15 mouse cellular contexts compared by ENCODE assay signal in the genomic region with DNA sequence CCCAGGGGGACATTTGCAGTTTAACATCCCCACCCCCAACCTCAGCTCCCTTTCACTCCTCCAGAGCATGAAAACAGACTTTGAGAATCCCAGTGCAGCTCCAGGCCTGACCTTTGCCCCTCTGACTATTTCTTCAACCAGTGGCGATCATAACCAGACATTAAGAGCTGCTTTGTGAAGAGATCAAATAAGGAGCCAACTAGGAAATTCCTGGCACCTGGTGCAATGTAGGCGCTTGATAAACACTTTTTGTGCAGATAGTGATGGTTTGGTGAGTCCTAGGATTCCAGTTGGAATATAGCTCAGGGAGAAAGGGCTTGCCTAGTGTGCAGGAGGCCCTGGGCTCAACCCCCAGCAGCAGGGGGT. TPM values are rescaled to one million over a fixed set of nuclear protein-coding genes. Genes with fewer than 3 reads are reported as not detected.
DNase-seq lines count a peak whose midpoint lies in the region; ATAC-seq lines count a peak whose summit lies in the region.
"Had no signal": no experiment of that assay in that cellular context is flagged by ENCODE, and none has a peak within 500 bp of the region (broad histone marks: within the 10 kb centered on the region; RNA-seq: fewer than 3 reads in every experiment).

No protein-coding gene starts in this region.

- peak overlapping the region; percentile 69; the same call in 1 of the 2 replicates for H3K27ac ChIP-seq in heart, embryonic 10.5 days
- no peak overlapping the region for H3K27ac ChIP-seq in heart, embryonic 12.5 days (ENCODE audit: poor library complexity, severe bottlenecking)
- peak overlapping the region; percentile 80 for H3K27ac ChIP-seq in midbrain, embryonic 10.5 days (replicated peaks)
- H3K27ac ChIP-seq in midbrain, embryonic 14.5 days (replicated peaks; ENCODE audit: low read depth, low read length) = no peak overlapping the region
- H3K27ac ChIP-seq in kidney, embryonic 15.5 days = peak overlapping the region; percentile 79
- H3K27ac ChIP-seq in stomach, embryonic 15.5 days = peak overlapping the region; percentile 63

- H3K27me3 ChIP-seq in heart, embryonic 10.5 days (ENCODE audit: insufficient read depth, poor library complexity, severe bottlenecking) = no peaks in the 10 kb centered on the region
- H3K27me3 ChIP-seq in heart, embryonic 12.5 days (replicated peaks) = no peaks in the 10 kb centered on the region
- H3K27me3 ChIP-seq in midbrain, embryonic 10.5 days (ENCODE audit: low read depth, poor library complexity, severe bottlenecking) = no peaks in the 10 kb centered on the region
- H3K27me3 ChIP-seq in midbrain, embryonic 14.5 days (ENCODE audit: control insufficient read depth, insufficient read depth, low read length) = no peaks in the 10 kb centered on the region
- peaks cover 10% of the 10 kb centered on the region; the same call in 1 of the 2 replicates for H3K27me3 ChIP-seq in kidney, embryonic 15.5 days
- no peaks in the 10 kb centered on the region for H3K27me3 ChIP-seq in stomach, embryonic 15.5 days (replicated peaks)

- H3K4me3 ChIP-seq in heart, embryonic 10.5 days = no peak overlapping the region
- H3K4me3 ChIP-seq in heart, embryonic 12.5 days = no peak overlapping the region
- peak overlapping the region; percentile 5; the same call in 1 of the 2 replicates for H3K4me3 ChIP-seq in midbrain, embryonic 10.5 days
- no peak overlapping the region for H3K4me3 ChIP-seq in midbrain, embryonic 14.5 days (replicated peaks; ENCODE audit: low read depth, low read length)
- no peak overlapping the region for H3K4me3 ChIP-seq in kidney, embryonic 15.5 days (replicated peaks)
- H3K4me3 ChIP-seq in stomach, embryonic 15.5 days (replicated peaks) = no peak overlapping the region
- H3K4me3 ChIP-seq: erythroblast, embryonic 14.5 days had no signal

- H3K9me3 ChIP-seq in heart, embryonic 10.5 days = no peaks in the 10 kb centered on the region
- H3K9me3 ChIP-seq in heart, embryonic 12.5 days (replicated peaks) = no peaks in the 10 kb centered on the region
- no peaks in the 10 kb centered on the region for H3K9me3 ChIP-seq in midbrain, embryonic 10.5 days (replicated peaks)
- H3K9me3 ChIP-seq in midbrain, embryonic 14.5 days (ENCODE audit: control insufficient read depth, low read length) = no peaks in the 10 kb centered on the region
- H3K9me3 ChIP-seq in kidney, embryonic 15.5 days (replicated peaks) = no peaks in the 10 kb centered on the region; the same call in 1 of the 2 replicates
- no peaks in the 10 kb centered on the region for H3K9me3 ChIP-seq in stomach, embryonic 15.5 days

- DNase-seq in heart, embryonic 10.5 days (ENCODE audit: low spot score) = no peak
- DNase-seq in midbrain, embryonic 10.5 days (ENCODE audit: low spot score) = peak; percentile 58
- DNase-seq in midbrain, embryonic 14.5 days = no peak
- DNase-seq in adrenal gland, postnatal 10 days = no peak
- DNase-seq in spleen, adult 18-20 months = no peak
- DNase-seq: cerebellum, adult 11-12 months; heart, postnatal 4 days; right cerebral cortex, adult 18-20 months; thymus, adult 2 months had no signal

- WGBS in heart, embryonic 10.5 days = 49% methylated on average over 2 of the region's 2 CpGs
- 53% methylated on average over 2 of the region's 2 CpGs for WGBS in heart, embryonic 12.5 days
- 28% methylated on average over 2 of the region's 2 CpGs for WGBS in midbrain, embryonic 10.5 days
- WGBS in midbrain, embryonic 14.5 days = 21% methylated on average over 2 of the region's 2 CpGs
- 18% methylated on average over 2 of the region's 2 CpGs for WGBS in kidney, embryonic 15.5 days
- 38% methylated on average over 2 of the region's 2 CpGs for WGBS in stomach, embryonic 15.5 days

- H3K36me3 ChIP-seq in heart, embryonic 10.5 days = no peaks in the 10 kb centered on the region
- H3K36me3 ChIP-seq in heart, embryonic 12.5 days = no peaks in the 10 kb centered on the region
- peaks cover 14% of the 10 kb centered on the region for H3K36me3 ChIP-seq in midbrain, embryonic 10.5 days
- 0 out of 2 replicates have a peak, but pooled peaks cover 2% of the 10 kb centered on the region for H3K36me3 ChIP-seq in midbrain, embryonic 14.5 days (ENCODE audit: control insufficient read depth, insufficient read depth, low read length)
- no peaks in the 10 kb centered on the region for H3K36me3 ChIP-seq in kidney, embryonic 15.5 days
- H3K36me3 ChIP-seq in stomach, embryonic 15.5 days = no peaks in the 10 kb centered on the region

- H3K4me2 ChIP-seq in heart, embryonic 12.5 days = no peak overlapping the region
- H3K4me2 ChIP-seq in midbrain, embryonic 14.5 days (ENCODE audit: low read length) = no peak overlapping the region
- peak overlapping the region; percentile 24; the same call in 1 of the 2 replicates for H3K4me2 ChIP-seq in kidney, embryonic 15.5 days
- H3K4me2 ChIP-seq in stomach, embryonic 15.5 days = no peak overlapping the region

- H3K4me1 ChIP-seq in heart, embryonic 10.5 days = peaks cover 37% of the 10 kb centered on the region
- H3K4me1 ChIP-seq in heart, embryonic 12.5 days (replicated peaks) = peaks cover 32% of the 10 kb centered on the region
- H3K4me1 ChIP-seq in midbrain, embryonic 10.5 days = peaks cover 86% of the 10 kb centered on the region
- H3K4me1 ChIP-seq in midbrain, embryonic 14.5 days (ENCODE audit: control insufficient read depth, insufficient read depth, low read length) = peaks cover 12% of the 10 kb centered on the region
- H3K4me1 ChIP-seq in kidney, embryonic 15.5 days = peaks cover 55% of the 10 kb centered on the region
- peaks cover 20% of the 10 kb centered on the region for H3K4me1 ChIP-seq in stomach, embryonic 15.5 days

- H3K9ac ChIP-seq in heart, embryonic 12.5 days = no peak overlapping the region
- H3K9ac ChIP-seq in midbrain, embryonic 14.5 days (replicated peaks; ENCODE audit: low read length) = no peak overlapping the region
- H3K9ac ChIP-seq in kidney, embryonic 15.5 days = no peak overlapping the region
- no peak overlapping the region for H3K9ac ChIP-seq in stomach, embryonic 15.5 days

- ATAC-seq in heart, embryonic 12.5 days (ENCODE audit: insufficient number of reproducible peaks, low FRiP score) = no peak
- no peak for ATAC-seq in midbrain, embryonic 14.5 days (ENCODE audit: low FRiP score, low TSS enrichment)
- ATAC-seq in kidney, embryonic 15.5 days (replicated peaks; ENCODE audit: low FRiP score) = no peak
- ATAC-seq in stomach, embryonic 15.5 days (ENCODE audit: insufficient read depth, low FRiP score, low read depth) = no peak
- ATAC-seq: CD4-positive, CD25-positive, alpha-beta regulatory T cell, adult 4 months had no signal

RNA-seq across cellular contexts. Expression of a gene that starts 3.8 kb away (rescaled TPM):
- polyA plus RNA-seq in heart, embryonic 10.5 days (2016; fragmentation: Nextera tagmentation; extraction: Ambion mirVana) = 4.8 and 5.8 TPM in 2 replicates
- 5.0 and 5.8 TPM in 2 replicates for polyA plus RNA-seq in heart, embryonic 12.5 days (2016; fragmentation: Nextera tagmentation; extraction: Ambion mirVana)
- 7.2 and 7.9 TPM in 2 replicates for polyA plus RNA-seq in midbrain, embryonic 10.5 days (2016; fragmentation: Nextera tagmentation; extraction: Ambion mirVana)
- polyA plus RNA-seq in midbrain, embryonic 14.5 days (2014; fragmentation: Nextera tagmentation; extraction: Ambion mirVana) = 5.2 and 6.5 TPM in 2 replicates
- polyA plus RNA-seq in kidney, embryonic 15.5 days (2015; fragmentation: Nextera tagmentation; extraction: Ambion mirVana) = 7.9 and 8.1 TPM in 2 replicates
- polyA plus RNA-seq in stomach, embryonic 15.5 days (2015; fragmentation: Nextera tagmentation; extraction: Ambion mirVana) = 8.5 and 9.1 TPM in 2 replicates
- total RNA-seq in adrenal gland, postnatal 10 days (2021) = 10 to 100 TPM; 12.9 to 19.6 TPM

RNA-seq across cellular contexts. Expression of a gene that starts 50.4 kb away (rescaled TPM):
- polyA plus RNA-seq in heart, embryonic 10.5 days (2016; fragmentation: Nextera tagmentation; extraction: Ambion mirVana) = 26.8 and 65.0 TPM in 2 replicates
- polyA plus RNA-seq in heart, embryonic 12.5 days (2016; fragmentation: Nextera tagmentation; extraction: Ambion mirVana) = 4.8 and 5.5 TPM in 2 replicates
- 334 and 450 TPM in 2 replicates for polyA plus RNA-seq in midbrain, embryonic 10.5 days (2016; fragmentation: Nextera tagmentation; extraction: Ambion mirVana)
- polyA plus RNA-seq in midbrain, embryonic 14.5 days (2014; fragmentation: Nextera tagmentation; extraction: Ambion mirVana) = 10.7 and 14.1 TPM in 2 replicates
- 3.5 and 4.2 TPM in 2 replicates for polyA plus RNA-seq in kidney, embryonic 15.5 days (2015; fragmentation: Nextera tagmentation; extraction: Ambion mirVana)
- polyA plus RNA-seq in stomach, embryonic 15.5 days (2015; fragmentation: Nextera tagmentation; extraction: Ambion mirVana) = 1.5 TPM in 2 replicates
- 1 to 10 TPM; 1.2 to 1.7 TPM for total RNA-seq in adrenal gland, postnatal 10 days (2021)
- total RNA-seq: megakaryocyte-erythroid progenitor cell, adult 5-6 weeks had no signal
- polyA plus RNA-seq: CD4-positive, CD25-positive, alpha-beta regulatory T cell, adult 4 months; erythroblast, embryonic 14.5 days had no signal

Comparison
In these comparisons a context has a peak if more than half of its experiments do, and no peak if none do; other contexts are left out.
1. H3K27ac ChIP-seq: peak in heart, embryonic 10.5 days (single experiment), midbrain, embryonic 10.5 days (single experiment), kidney, embryonic 15.5 days (single experiment) and stomach, embryonic 15.5 days (single experiment); none in heart, embryonic 12.5 days (single experiment) and midbrain, embryonic 14.5 days (single experiment).